Mouse (Mus musculus) thymus, postnatal 10 days (tissue): Measurements from ENCODE around the gene Sf3b1.
A peak's percentile ranks its signal among the peaks of the same experiment; 100 is the strongest.
"Not testable (repeated sequence)": the region's sequence is repeated elsewhere in the genome, so short reads cannot be mapped to it uniquely, and the experiment has no call there.

ENCODE experiments used
- DNase-seq, 2 experiments: peaks; one replicate each; pipeline ENCODE4 v3.0.0; 2021; ENCODE audit warnings: low spot score in 2 of 2

The Sf3b1 gene

GRCm38 (mm10) chr1:55027253-55027801 lies at the start of gene Sf3b1:
Sf3b1 (minus strand) TSS chr1:55027481.
- DNase-seq = peak; percentile 94

GRCm38 (mm10) chr1:55076395-55076743 lies 49.1 kb upstream of the Sf3b1 start:
- DNase-seq = no peak

GRCm38 (mm10) chr1:55075652-55076394 lies 48.5 kb upstream of the Sf3b1 start:
- DNase-seq = no peak

GRCm38 (mm10) chr1:55074757-55075156 lies 47.5 kb upstream of the Sf3b1 start:
- no peak for DNase-seq

- not testable (repeated sequence) for DNase-seq
Measured at GRCm38 (mm10) chr1:55072328-55072727, 45.0 kb upstream of the Sf3b1 start.

- DNase-seq = no peak
Measured at GRCm38 (mm10) chr1:55061772-55062171, 34.5 kb upstream of the Sf3b1 start.

GRCm38 (mm10) chr1:55061099-55061498 lies 33.8 kb upstream of the Sf3b1 start:
- DNase-seq = no peak

- not testable (repeated sequence) for DNase-seq
Measured at GRCm38 (mm10) chr1:55058383-55058782, 31.1 kb upstream of the Sf3b1 start.

- no peak for DNase-seq
Measured at GRCm38 (mm10) chr1:55055322-55056115, 28.2 kb upstream of the Sf3b1 start.

- no peak for DNase-seq
Measured at GRCm38 (mm10) chr1:55053596-55053995, 26.3 kb upstream of the Sf3b1 start.

- no peak for DNase-seq
Measured at GRCm38 (mm10) chr1:55053005-55053404, 25.7 kb upstream of the Sf3b1 start.

GRCm38 (mm10) chr1:55052355-55052953 lies 25.2 kb upstream of the Sf3b1 start, which contains the start of gene Coq10b:
Coq10b (plus strand) TSS chr1:55052770.
- peak; percentile 94 to 95 for DNase-seq

- DNase-seq = no peak
Measured at GRCm38 (mm10) chr1:55051671-55052070, 24.4 kb upstream of the Sf3b1 start.

- DNase-seq = no peak
Measured at GRCm38 (mm10) chr1:55048841-55049587, 21.7 kb upstream of the Sf3b1 start.

GRCm38 (mm10) chr1:55043164-55043563 lies 15.9 kb upstream of the Sf3b1 start:
- no peak for DNase-seq

GRCm38 (mm10) chr1:55042246-55042645 lies 15.0 kb upstream of the Sf3b1 start:
- peak in 1 of 2 experiments; percentile 44 for DNase-seq

- no peak for DNase-seq
Measured at GRCm38 (mm10) chr1:55041691-55042090, 14.4 kb upstream of the Sf3b1 start.

- no peak for DNase-seq
Measured at GRCm38 (mm10) chr1:55039944-55040343, 12.7 kb upstream of the Sf3b1 start.

GRCm38 (mm10) chr1:55031026-55031779 lies 3.9 kb upstream of the Sf3b1 start:
- DNase-seq = no peak

GRCm38 (mm10) chr1:55029446-55029845 lies 2.2 kb upstream of the Sf3b1 start:
- DNase-seq = no peak
